In genomic region chr11:118569571-118570062, GRCm38 (mm10) we compare ENCODE assay signal across 9 mouse cellular contexts.
DNase-seq lines count a peak whose midpoint lies in the region; ATAC-seq and TF ChIP-seq lines count a peak whose summit lies in the region.
"Had no signal": no experiment of that assay in that cellular context is flagged by ENCODE, and none has a peak within 500 bp of the region (broad histone marks: within the 10 kb centered on the region; RNA-seq: fewer than 3 reads in every experiment).

No protein-coding gene starts in this region.

- intact Hi-C loops in heart, postnatal 14 days (cut with DNase I) = no loop called here
- intact Hi-C loops in gastrocnemius, postnatal 36 days (cut with DNase I) = no loop called here

- H3K9ac ChIP-seq in heart, embryonic 13.5 days = no peak overlapping the region
- peak overlapping the region; percentile 65 for H3K9ac ChIP-seq in hindbrain, embryonic 15.5 days
- H3K9ac ChIP-seq in midbrain, postnatal 0 days (replicated peaks; ENCODE audit: low read length, poor library complexity, severe bottlenecking) = peak overlapping the region; percentile 85

- ATAC-seq in heart, embryonic 13.5 days (ENCODE audit: extremely low read depth, insufficient number of reproducible peaks, low FRiP score, low TSS enrichment) = no peak
- peak; percentile 20 for ATAC-seq in hindbrain, embryonic 15.5 days (ENCODE audit: low FRiP score, low read depth)
- peak; percentile 53; the same call in 1 of the 2 replicates for ATAC-seq in midbrain, postnatal 0 days (ENCODE audit: low FRiP score)

- no peak for DNase-seq in heart, postnatal 14 days
- DNase-seq in brain, adult 2 months (ENCODE audit: low read depth, low spot score) = peak; percentile 69
- peak; percentile 49 for DNase-seq in midbrain, postnatal 0 days (ENCODE audit: low spot score)
- no peak for DNase-seq in gastrocnemius, postnatal 36 days
- no peak for DNase-seq in kidney, adult 9 months
- no peak for DNase-seq in B cell, adult 2 months

- no peaks in the 10 kb centered on the region for H3K9me3 ChIP-seq in heart, embryonic 13.5 days
- no peaks in the 10 kb centered on the region for H3K9me3 ChIP-seq in hindbrain, embryonic 15.5 days
- no peaks in the 10 kb centered on the region for H3K9me3 ChIP-seq in midbrain, postnatal 0 days (ENCODE audit: low read length)
- H3K9me3 ChIP-seq: megakaryocyte, embryonic 14.5 days had no signal

- peak overlapping the region; percentile 30 for H3K4me2 ChIP-seq in heart, embryonic 13.5 days
- H3K4me2 ChIP-seq in hindbrain, embryonic 15.5 days = peak overlapping the region; percentile 98
- peak overlapping the region; percentile 96 for H3K4me2 ChIP-seq in midbrain, postnatal 0 days (ENCODE audit: low read depth, low read length, poor library complexity, severe bottlenecking)

- WGBS in heart, embryonic 13.5 days = under 1% methylated on average over 49 of the region's 51 CpGs
- WGBS in hindbrain, embryonic 15.5 days = under 1% methylated on average over 46 of the region's 51 CpGs
- WGBS in midbrain, postnatal 0 days = under 1% methylated on average over 38 of the region's 51 CpGs

- TF ChIP-seq CTCF in midbrain, postnatal 0 days (IDR thresholded peaks at IDR 0.05) = peak; percentile 3; the same call in 1 of the 2 replicates

- no peaks in the 10 kb centered on the region for H3K36me3 ChIP-seq in heart, embryonic 13.5 days
- H3K36me3 ChIP-seq in hindbrain, embryonic 15.5 days = no peaks in the 10 kb centered on the region
- H3K36me3 ChIP-seq in midbrain, postnatal 0 days (ENCODE audit: insufficient read depth, low read length) = no peaks in the 10 kb centered on the region

- peak overlapping the region; percentile 20 for H3K4me3 ChIP-seq in heart, embryonic 13.5 days
- peak overlapping the region; percentile 58 for H3K4me3 ChIP-seq in hindbrain, embryonic 15.5 days
- peak overlapping the region; percentile 59 for H3K4me3 ChIP-seq in midbrain, postnatal 0 days (ENCODE audit: low read depth, low read length)
- H3K4me3 ChIP-seq: megakaryocyte, embryonic 14.5 days had no signal

- H3K27ac ChIP-seq in heart, embryonic 13.5 days (replicated peaks) = no peak overlapping the region
- H3K27ac ChIP-seq in hindbrain, embryonic 15.5 days (replicated peaks) = peak overlapping the region; percentile 69
- no peak overlapping the region; the same call in 1 of the 2 replicates for H3K27ac ChIP-seq in midbrain, postnatal 0 days (ENCODE audit: low read depth, low read length)

- H3K4me1 ChIP-seq in heart, embryonic 13.5 days = no peaks in the 10 kb centered on the region
- H3K4me1 ChIP-seq in hindbrain, embryonic 15.5 days (replicated peaks) = peaks cover 61% of the 10 kb centered on the region
- peaks cover 11% of the 10 kb centered on the region; the same call in 1 of the 2 replicates for H3K4me1 ChIP-seq in midbrain, postnatal 0 days (ENCODE audit: insufficient read depth, low read length)
- H3K4me1 ChIP-seq: megakaryocyte, embryonic 14.5 days had no signal

- peaks cover 99% of the 10 kb centered on the region for H3K27me3 ChIP-seq in heart, embryonic 13.5 days (replicated peaks)
- H3K27me3 ChIP-seq in hindbrain, embryonic 15.5 days = peaks cover 55% of the 10 kb centered on the region
- H3K27me3 ChIP-seq in midbrain, postnatal 0 days (ENCODE audit: insufficient read depth, low read length) = peaks cover 14% of the 10 kb centered on the region

Comparison
In these comparisons a context has a peak if more than half of its experiments do, and no peak if none do; other contexts are left out.
1. H3K4me2 ChIP-seq: peak in every context shown above with its lines; median percentile 98 in hindbrain, embryonic 15.5 days; 96 in midbrain, postnatal 0 days; 30 in heart, embryonic 13.5 days.
2. DNase-seq: peak in brain, adult 2 months (single experiment) and midbrain, postnatal 0 days (single experiment); none in heart, postnatal 14 days (0 of 2), gastrocnemius, postnatal 36 days (0 of 2), kidney, adult 9 months (single experiment) and B cell, adult 2 months (0 of 2).
3. Peak in every context shown above with its lines, with median percentiles within 50 percentile points of each other: H3K4me3 ChIP-seq.